8 mouse cellular contexts compared by ENCODE assay signal in genomic region chr7:145110657-145111251, GRCm38 (mm10).
DNase-seq lines count a peak whose midpoint lies in the region; ATAC-seq lines count a peak whose summit lies in the region.

No protein-coding gene starts in this region.

- peaks cover 20% of the 10 kb centered on the region for H3K4me1 ChIP-seq in heart, embryonic 11.5 days (ENCODE audit: control insufficient read depth, insufficient read depth, low read length)
- H3K4me1 ChIP-seq in lung, embryonic 16.5 days (replicated peaks; ENCODE audit: control insufficient read depth, insufficient read depth, low read length), result peaks cover 32% of the 10 kb centered on the region

- 37% methylated on average over 10 of the region's 10 CpGs for WGBS in heart, embryonic 11.5 days (ENCODE audit: insufficient replicate concordance)
- 14% methylated on average over 10 of the region's 10 CpGs for WGBS in lung, embryonic 16.5 days

- peak overlapping the region; percentile 4; the same call in 1 of the 2 replicates for H3K9ac ChIP-seq in heart, embryonic 11.5 days (ENCODE audit: low read depth, low read length)
- peak overlapping the region; percentile 61 for H3K9ac ChIP-seq in lung, embryonic 16.5 days (ENCODE audit: low read length)

- no peak overlapping the region for H3K4me3 ChIP-seq in heart, embryonic 11.5 days (ENCODE audit: low read depth, low read length)
- H3K4me3 ChIP-seq in lung, embryonic 16.5 days (ENCODE audit: low read length), result peak overlapping the region; percentile 32

- peak overlapping the region; percentile 34 for H3K4me2 ChIP-seq in heart, embryonic 11.5 days
- H3K4me2 ChIP-seq in lung, embryonic 16.5 days (ENCODE audit: low read depth, low read length), result peak overlapping the region; percentile 48

- H3K27me3 ChIP-seq in heart, embryonic 11.5 days (ENCODE audit: control insufficient read depth, insufficient read depth, low read length), result no peaks in the 10 kb centered on the region
- no peaks in the 10 kb centered on the region for H3K27me3 ChIP-seq in lung, embryonic 16.5 days (ENCODE audit: control insufficient read depth, insufficient read depth, low read depth, low read length)

- no peaks in the 10 kb centered on the region for H3K36me3 ChIP-seq in heart, embryonic 11.5 days (ENCODE audit: control insufficient read depth, insufficient read depth, low read length)
- H3K36me3 ChIP-seq in lung, embryonic 16.5 days (ENCODE audit: control insufficient read depth, insufficient read depth, low read length), result no peaks in the 10 kb centered on the region

- peak; percentile 64 for DNase-seq in ovary, adult 18-20 months (ENCODE audit: low spot score)
- no peak for DNase-seq in ovary, postnatal 10 days (ENCODE audit: low spot score)
- DNase-seq in kidney, adult 8-10 months, result peak; percentile 39 to 42
- peak; percentile 74 to 78 for DNase-seq in spleen, postnatal 36 days (ENCODE audit: low spot score in 2 of 2)

- H3K27ac ChIP-seq in heart, embryonic 11.5 days (ENCODE audit: low read depth, low read length), result peak overlapping the region; percentile 86
- H3K27ac ChIP-seq in lung, embryonic 16.5 days (ENCODE audit: low read length), result peak overlapping the region; percentile 94

- H3K9me3 ChIP-seq in heart, embryonic 11.5 days (replicated peaks; ENCODE audit: control insufficient read depth, low read length), result no peaks in the 10 kb centered on the region
- no peaks in the 10 kb centered on the region for H3K9me3 ChIP-seq in lung, embryonic 16.5 days (ENCODE audit: control insufficient read depth, low read length)

- ATAC-seq in common myeloid progenitor, adult 5-6 weeks (replicated peaks; ENCODE audit: low read depth, poor library complexity, severe bottlenecking), result peak; percentile 37
- no peak for ATAC-seq in heart, embryonic 11.5 days (replicated peaks; ENCODE audit: insufficient number of reproducible peaks, low FRiP score, low TSS enrichment)
- ATAC-seq in lung, embryonic 16.5 days (ENCODE audit: low read depth), result peak; percentile 60
- ATAC-seq in erythroid progenitor cell, adult 5-6 weeks (replicated peaks; ENCODE audit: low FRiP score, poor library complexity, severe bottlenecking), result no peak

Comparison
In these comparisons a context has a peak if more than half of its experiments do, and no peak if none do; other contexts are left out.
1. ATAC-seq: peak in common myeloid progenitor, adult 5-6 weeks (single experiment) and lung, embryonic 16.5 days (single experiment); none in heart, embryonic 11.5 days (single experiment) and erythroid progenitor cell, adult 5-6 weeks (single experiment).